ENCODE assay signal across 14 mouse cellular contexts in genomic region chr2:161425587-161425986, GRCm38 (mm10).
DNase-seq lines count a peak whose midpoint lies in the region; ATAC-seq and TF ChIP-seq lines count a peak whose summit lies in the region.
"Had no signal": no experiment of that assay in that cellular context is flagged by ENCODE, and none has a peak within 500 bp of the region (broad histone marks: within the 10 kb centered on the region; RNA-seq: fewer than 3 reads in every experiment).

No protein-coding gene starts in this region.

- no peak for TF ChIP-seq CTCF in kidney, adult 2 months (conservative IDR thresholded peaks at IDR 0.05; ENCODE audit: insufficient read depth, insufficient read length, low read depth, low read length)

- H3K27ac ChIP-seq in kidney, embryonic 15.5 days: no peak overlapping the region
- H3K27ac ChIP-seq in kidney, adult 2 months (ENCODE audit: insufficient read depth, low read depth, low read length): no peak overlapping the region
- H3K27ac ChIP-seq in ES-E14 (ENCODE audit: insufficient read depth, low read depth, low read length, poor library complexity, severe bottlenecking): no peak overlapping the region
- H3K27ac ChIP-seq in hindbrain, embryonic 12.5 days: no peak overlapping the region
- H3K27ac ChIP-seq: forebrain, embryonic 10.5 days; limb, embryonic 13.5 days; neural tube, embryonic 13.5 days had no signal

- 0 out of 2 replicates have a peak, but pooled peaks have one; percentile 29 for ATAC-seq in kidney, embryonic 15.5 days (replicated peaks; ENCODE audit: low FRiP score)
- ATAC-seq in granulocyte monocyte progenitor cell, adult 5-6 weeks (replicated peaks; ENCODE audit: poor library complexity, severe bottlenecking): no peak
- ATAC-seq in hindbrain, embryonic 12.5 days (ENCODE audit: low FRiP score): no peak

- DNase-seq in kidney, adult 2 months: no peak
- DNase-seq in ES-E14 (ENCODE audit: low read depth, low spot score): peak; percentile 42
- peak; percentile 11 for DNase-seq in c-Kit-positive CD71-positive TER-119-negative erythroid progenitor cells, embryonic 14.5 days (ENCODE audit: low read depth)
- peak; percentile 58 for DNase-seq in kidney, postnatal 4 days
- no peak for DNase-seq in layer of hippocampus, adult 9-11 months
- DNase-seq: cerebellum, postnatal 14 days; gastrocnemius, postnatal 36 days; right cerebral cortex, postnatal 4 days had no signal

- no peak for TF ChIP-seq POLR2A in kidney, adult 2 months (IDR thresholded peaks at IDR 0.05; ENCODE audit: low read depth, low read length)

- H3K4me2 ChIP-seq in kidney, embryonic 15.5 days: no peak overlapping the region
- H3K4me2 ChIP-seq in hindbrain, embryonic 12.5 days (replicated peaks): no peak overlapping the region
- H3K4me2 ChIP-seq: limb, embryonic 13.5 days; neural tube, embryonic 13.5 days had no signal

- no peaks in the 10 kb centered on the region for H3K36me3 ChIP-seq in kidney, embryonic 15.5 days
- H3K36me3 ChIP-seq in kidney, adult 2 months (ENCODE audit: control insufficient read depth, insufficient read depth, low read length): no peaks in the 10 kb centered on the region
- no peaks in the 10 kb centered on the region for H3K36me3 ChIP-seq in ES-E14 (ENCODE audit: control insufficient read depth, insufficient read depth, low read length, poor library complexity, severe bottlenecking)
- no peaks in the 10 kb centered on the region for H3K36me3 ChIP-seq in hindbrain, embryonic 12.5 days
- H3K36me3 ChIP-seq: forebrain, embryonic 10.5 days; limb, embryonic 13.5 days; neural tube, embryonic 13.5 days had no signal

- H3K4me3 ChIP-seq in kidney, embryonic 15.5 days (replicated peaks): no peak overlapping the region
- H3K4me3 ChIP-seq in kidney, adult 2 months (ENCODE audit: insufficient read depth, low read depth, low read length): no peak overlapping the region
- no peak overlapping the region for H3K4me3 ChIP-seq in ES-E14 (ENCODE audit: insufficient read depth in 1 of 2, low read depth in 1 of 2, low read length in 2 of 2, poor library complexity in 1 of 2, severe bottlenecking in 1 of 2)
- H3K4me3 ChIP-seq in hindbrain, embryonic 12.5 days: no peak overlapping the region
- H3K4me3 ChIP-seq: forebrain, embryonic 10.5 days; limb, embryonic 13.5 days; neural tube, embryonic 13.5 days had no signal

- in situ Hi-C loops in ES-E14 (cut with MboI; ENCODE audit: low sequenced_read_pairs in 2 of 2, unreplicated experiment in 2 of 2): no loop called here

- H3K9ac ChIP-seq in kidney, embryonic 15.5 days: no peak overlapping the region
- no peak overlapping the region for H3K9ac ChIP-seq in ES-E14 (ENCODE audit: insufficient read depth, low read depth, low read length, poor library complexity, severe bottlenecking)
- H3K9ac ChIP-seq in hindbrain, embryonic 12.5 days: no peak overlapping the region
- H3K9ac ChIP-seq: limb, embryonic 13.5 days; neural tube, embryonic 13.5 days had no signal

- WGBS in kidney, embryonic 15.5 days: 50% methylated on average over 3 of the region's 3 CpGs
- 33% methylated on average over 3 of the region's 3 CpGs for WGBS in kidney, adult 2 months
- WGBS in hindbrain, embryonic 12.5 days: 55% methylated on average over 3 of the region's 3 CpGs

- no peaks in the 10 kb centered on the region for H3K4me1 ChIP-seq in kidney, embryonic 15.5 days
- no peaks in the 10 kb centered on the region for H3K4me1 ChIP-seq in kidney, adult 2 months (ENCODE audit: control insufficient read depth, insufficient read depth, low read length)
- no peaks in the 10 kb centered on the region for H3K4me1 ChIP-seq in ES-E14 (ENCODE audit: control insufficient read depth in 2 of 2, insufficient read depth in 2 of 2, low read length in 2 of 2, poor library complexity in 1 of 2)
- no peaks in the 10 kb centered on the region for H3K4me1 ChIP-seq in hindbrain, embryonic 12.5 days
- H3K4me1 ChIP-seq: forebrain, embryonic 10.5 days; limb, embryonic 13.5 days; neural tube, embryonic 13.5 days had no signal

- no peaks in the 10 kb centered on the region for H3K27me3 ChIP-seq in kidney, embryonic 15.5 days
- no peaks in the 10 kb centered on the region for H3K27me3 ChIP-seq in kidney, adult 2 months (replicated peaks; ENCODE audit: control insufficient read depth, insufficient read depth, low read length)
- no peaks in the 10 kb centered on the region for H3K27me3 ChIP-seq in hindbrain, embryonic 12.5 days
- H3K27me3 ChIP-seq: limb, embryonic 13.5 days; neural tube, embryonic 13.5 days had no signal

- H3K9me3 ChIP-seq in kidney, embryonic 15.5 days (replicated peaks): no peaks in the 10 kb centered on the region
- H3K9me3 ChIP-seq in ES-E14 (ENCODE audit: control insufficient read depth, insufficient read depth, low read depth, low read length): no peaks in the 10 kb centered on the region
- H3K9me3 ChIP-seq in hindbrain, embryonic 12.5 days (replicated peaks): no peaks in the 10 kb centered on the region
- H3K9me3 ChIP-seq: forebrain, embryonic 10.5 days; limb, embryonic 13.5 days; neural tube, embryonic 13.5 days had no signal

TF ChIP-seq in ES-E14, 5 proteins besides CTCF, POLR2A, EP300 and RAD21:
- TF ChIP-seq HCFC1 (IDR thresholded peaks at IDR 0.05; ENCODE audit: borderline replicate concordance, insufficient read depth, low read length) (no peak), MAFK (IDR thresholded peaks at IDR 0.05; ENCODE audit: insufficient read depth, low read depth, low read length) (no peak), CHD2 (IDR thresholded peaks at IDR 0.05; ENCODE audit: low read depth, low read length) (no peak), ZC3H11A (IDR thresholded peaks at IDR 0.05; ENCODE audit: borderline replicate concordance, low read depth, low read length) (no peak), ZNF384 (IDR thresholded peaks at IDR 0.05; ENCODE audit: low read depth, low read length) (no peak)

Comparison
In these comparisons a context has a peak if more than half of its experiments do, and no peak if none do; other contexts are left out.
1. DNase-seq: peak in ES-E14 (single experiment), c-Kit-positive CD71-positive TER-119-negative erythroid progenitor cells, embryonic 14.5 days (single experiment) and kidney, postnatal 4 days (2 of 2); none in kidney, adult 2 months (single experiment) and layer of hippocampus, adult 9-11 months (single experiment).